Mouse (Mus musculus): ENCODE measurements around the gene Qrich2. TPM values are rescaled to one million over a fixed set of nuclear protein-coding genes. Genes with fewer than 3 reads are reported as not detected.
A peak's percentile ranks its signal among the peaks of the same experiment; 100 is the strongest.

Qrich2 gene
- total and polyA plus RNA-seq, 3 experiments = 0.11 TPM; not detected in 2

DNA sequence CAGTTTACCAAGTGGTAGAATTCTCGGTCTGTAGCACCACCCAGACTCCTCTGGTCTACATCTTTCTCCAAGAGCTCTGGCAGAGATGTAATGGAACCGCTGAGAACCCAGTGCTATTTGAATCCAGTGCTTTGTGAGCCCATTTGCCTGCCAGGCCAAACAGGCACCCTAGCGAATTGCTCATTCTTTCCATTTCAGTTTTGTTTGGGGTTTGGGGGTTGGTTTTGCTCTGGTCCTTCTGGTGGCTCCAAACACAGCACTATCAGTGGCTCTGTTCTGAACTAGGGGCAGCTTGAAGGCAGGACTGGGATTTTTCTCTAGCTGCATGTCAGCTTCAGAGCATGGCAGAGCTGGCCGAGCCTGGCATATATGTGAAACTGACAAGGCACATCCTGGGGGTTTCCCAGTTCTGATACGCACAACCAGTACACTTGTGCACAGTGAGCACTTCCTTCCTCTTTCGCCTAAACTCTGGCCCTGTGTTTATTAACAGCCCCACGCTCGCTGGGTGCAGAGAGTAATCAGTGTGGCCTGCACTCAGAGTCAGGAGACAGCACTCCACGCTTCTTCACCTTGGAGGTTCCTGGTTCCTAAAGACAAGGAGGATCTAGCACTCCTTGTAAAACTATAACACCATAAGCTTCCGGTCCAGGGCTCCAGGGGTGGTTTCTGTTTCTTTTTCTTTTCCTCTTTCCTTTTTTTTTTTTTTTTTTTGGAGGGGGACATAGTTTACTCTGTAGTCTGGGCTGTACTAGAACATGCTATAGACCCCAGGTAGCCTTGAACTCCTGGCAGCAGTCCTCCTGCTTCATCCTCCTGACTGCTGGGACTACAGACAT lies 42.0 kb downstream of the Qrich2 start (continued):
- TF ChIP-seq NRF1 (IDR thresholded peaks at IDR 0.05; ENCODE audit: insufficient read depth, low read depth, low read length, poor library complexity, severe bottlenecking) (peak; percentile 58), USF2 (IDR thresholded peaks at IDR 0.05; ENCODE audit: borderline replicate concordance in 1 of 2, insufficient read depth in 1 of 2, low read depth in 1 of 2, low read length in 2 of 2) (no peak), CTCF (IDR thresholded peaks at IDR 0.05 in 2 of 3, conservative IDR thresholded peaks at IDR 0.05 in 1 of 3; ENCODE audit: control insufficient read depth in 1 of 3, insufficient read depth in 1 of 3, low read depth in 2 of 3, low read length in 3 of 3, poor library complexity in 1 of 3, severe bottlenecking in 1 of 3) (no peak), SMC3 (IDR thresholded peaks at IDR 0.05; ENCODE audit: low read depth, low read length) (no peak), EP300 (IDR thresholded peaks at IDR 0.05; ENCODE audit: low read depth in 1 of 2, low read length in 2 of 2) (peak; percentile 33 to 63; a peak in 3 of 4 replicates), CHD2 (IDR thresholded peaks at IDR 0.05; ENCODE audit: low read length) (no peak), HCFC1 (IDR thresholded peaks at IDR 0.05; ENCODE audit: low read depth, low read length) (peak; percentile 72), CHD1 (IDR thresholded peaks at IDR 0.05; ENCODE audit: low read depth, low read length) (no peak)

DNA sequence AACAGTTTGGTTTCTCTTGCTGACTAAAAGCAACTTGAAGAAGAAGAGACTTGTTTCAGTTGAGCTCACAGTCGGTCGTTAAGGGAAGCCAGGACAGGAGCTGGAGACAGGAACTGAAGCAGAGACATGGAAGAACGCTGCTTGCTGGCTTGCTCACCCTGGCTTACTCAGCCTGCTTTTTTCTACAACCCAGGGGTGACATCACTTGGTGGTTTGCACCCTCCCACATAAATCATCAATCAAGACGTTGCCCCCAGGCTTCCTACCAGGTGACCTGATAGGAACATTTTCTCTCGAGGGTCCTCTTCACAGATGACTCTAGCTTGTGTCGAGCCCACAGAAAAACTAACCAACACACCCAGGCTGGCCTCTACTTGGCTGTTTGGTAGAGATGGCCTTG lies 42.8 kb downstream of the Qrich2 start:
- no peak for DNase-seq (ENCODE audit: low read depth, low spot score)
- no peaks in the 10 kb centered on the region for H3K27me3 ChIP-seq (ENCODE audit: control insufficient read depth in 1 of 2, insufficient read depth in 2 of 2, low read length in 2 of 2)
- TF ChIP-seq ETS1 (IDR thresholded peaks at IDR 0.05; ENCODE audit: low read depth, low read length) (no peak), SIN3A (IDR thresholded peaks at IDR 0.05; ENCODE audit: low read length) (no peak), POLR2A (IDR thresholded peaks at IDR 0.05; ENCODE audit: control insufficient read depth in 1 of 2, insufficient read depth in 1 of 2, low read depth in 1 of 2, low read length in 2 of 2, poor library complexity in 1 of 2) (no peak), NRF1 (IDR thresholded peaks at IDR 0.05; ENCODE audit: insufficient read depth, low read depth, low read length, poor library complexity, severe bottlenecking) (no peak), RCOR1 (IDR thresholded peaks at IDR 0.05; ENCODE audit: low read depth, low read length) (no peak), MAX (IDR thresholded peaks at IDR 0.05; ENCODE audit: low read length) (no peak), NELFE (IDR thresholded peaks at IDR 0.05; ENCODE audit: low read depth, low read length) (no peak), MEF2A (IDR thresholded peaks at IDR 0.05; ENCODE audit: extremely low read depth, insufficient replicate concordance, low read depth, low read length, poor library complexity, severe bottlenecking) (no peak), USF2 (IDR thresholded peaks at IDR 0.05; ENCODE audit: borderline replicate concordance in 1 of 2, insufficient read depth in 1 of 2, low read depth in 1 of 2, low read length in 2 of 2) (no peak), JUND (IDR thresholded peaks at IDR 0.05; ENCODE audit: low read depth, low read length) (no peak), RAD21 (IDR thresholded peaks at IDR 0.05; ENCODE audit: low read depth, low read length) (no peak), HCFC1 (IDR thresholded peaks at IDR 0.05; ENCODE audit: low read depth, low read length) (no peak), EP300 (IDR thresholded peaks at IDR 0.05; ENCODE audit: low read depth in 1 of 2, low read length in 2 of 2) (no peak), UBTF (IDR thresholded peaks at IDR 0.05; ENCODE audit: borderline replicate concordance, insufficient read depth, low read depth, low read length) (no peak), E2F4 (IDR thresholded peaks at IDR 0.05; ENCODE audit: borderline replicate concordance, low read depth, low read length) (no peak)
- H3K9me3 ChIP-seq (replicated peaks; ENCODE audit: insufficient read depth, low read length) = no peaks in the 10 kb centered on the region
- peaks cover 0 to 17% of the 10 kb centered on the region in 2 experiments; a peak in 2 of 4 replicates for H3K36me3 ChIP-seq (ENCODE audit: control insufficient read depth in 1 of 2, insufficient read depth in 2 of 2, low read length in 2 of 2)
- H3K27ac ChIP-seq (ENCODE audit: control insufficient read depth, low read depth, low read length) = no peak overlapping the region
- peaks cover 10 to 21% of the 10 kb centered on the region in 2 experiments for H3K4me1 ChIP-seq (ENCODE audit: control insufficient read depth in 1 of 2, insufficient read depth in 2 of 2, low read length in 2 of 2)
- H3K9ac ChIP-seq (ENCODE audit: control insufficient read depth, low read depth, low read length, poor library complexity, severe bottlenecking) = no peak overlapping the region
- no peak overlapping the region for H3K4me3 ChIP-seq (ENCODE audit: control insufficient read depth in 1 of 2, insufficient read depth in 1 of 2, low read depth in 2 of 2, low read length in 2 of 2)
- H3K79me2 ChIP-seq (ENCODE audit: control insufficient read depth, insufficient read depth, low read length, poor library complexity) = no peaks in the 10 kb centered on the region

All from MEL (cell line).